Mouse (Mus musculus) right cerebral cortex, postnatal 4 days (tissue): ENCODE results near the gene Olfr285.

Source experiments
- DNase-seq: peaks from one replicate; pipeline ENCODE4 v3.0.0-alpha.2; 2022

Gene Olfr285

DNA sequence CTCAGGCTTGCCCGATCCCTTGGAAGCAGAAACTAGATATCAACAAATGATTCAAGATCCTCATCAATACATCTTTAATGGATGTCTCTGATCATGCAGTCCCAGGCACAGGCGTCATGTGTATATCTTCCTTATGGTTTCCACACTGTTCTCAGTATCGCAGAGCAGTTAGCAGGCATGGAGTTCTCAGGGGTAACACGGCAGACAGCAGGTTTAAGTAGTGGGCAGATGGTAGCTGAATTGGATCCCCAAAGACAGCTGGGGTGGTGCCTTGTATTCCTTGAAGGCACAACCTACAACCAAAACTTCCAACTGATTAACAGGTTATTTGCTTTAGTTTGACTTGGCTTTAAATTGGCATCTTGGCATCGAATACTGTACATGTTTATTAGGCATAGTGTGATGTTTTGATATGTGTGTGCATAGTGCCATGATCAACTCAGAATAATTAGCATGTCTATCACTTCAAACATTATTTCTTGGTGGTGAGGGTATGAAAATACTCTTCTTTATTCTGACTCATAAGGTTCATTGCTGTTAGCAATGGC, at the start of gene Olfr285:
Olfr285 (minus strand) TSS at position 177 of the 548 bp plus-strand sequence.
- no peak for DNase-seq

DNA sequence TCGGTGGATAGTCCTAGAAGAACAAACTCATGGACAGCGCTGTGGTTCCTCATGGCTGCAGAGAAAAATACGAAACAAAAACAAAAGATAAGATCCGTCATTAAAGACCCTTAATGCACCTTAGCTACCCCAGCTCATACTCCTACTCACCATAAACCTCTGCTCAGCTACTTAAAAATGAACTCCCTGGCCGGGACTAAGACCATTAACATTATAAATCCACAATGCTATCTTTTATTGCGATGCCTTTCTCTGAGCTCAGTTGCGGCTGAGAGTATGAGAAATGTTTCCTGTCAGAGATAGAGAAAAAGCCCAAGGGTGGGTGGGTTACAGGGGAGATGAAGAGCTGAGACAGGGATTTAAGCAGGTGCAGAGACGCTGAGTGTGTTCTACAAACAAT, 23.7 kb upstream of the Olfr285 start, which contains the start of gene Olfr284:
Olfr284 (minus strand) TSS at position 101 of the 400 bp plus-strand sequence.
- DNase-seq = no peak

DNA sequence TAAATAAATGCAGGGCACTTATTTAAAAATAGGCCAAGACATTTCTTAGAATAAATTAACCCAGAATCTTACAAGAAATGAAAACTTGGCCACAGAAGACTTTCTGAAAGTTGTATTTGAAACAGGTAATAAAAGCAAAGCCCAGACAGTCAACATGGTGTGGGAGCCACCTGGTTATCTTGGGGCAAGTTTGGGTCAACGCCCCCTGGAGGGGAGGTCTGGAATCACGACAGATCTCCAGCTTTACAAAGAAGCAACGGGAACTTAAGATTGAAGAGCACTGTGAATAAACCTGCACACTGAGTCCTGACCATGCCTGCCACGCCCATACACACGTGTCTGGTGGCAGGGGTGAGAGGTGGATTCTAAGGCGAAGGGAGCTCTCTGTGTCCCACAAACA, 1.4 kb downstream of the Olfr285 start:
- DNase-seq = no peak

DNA sequence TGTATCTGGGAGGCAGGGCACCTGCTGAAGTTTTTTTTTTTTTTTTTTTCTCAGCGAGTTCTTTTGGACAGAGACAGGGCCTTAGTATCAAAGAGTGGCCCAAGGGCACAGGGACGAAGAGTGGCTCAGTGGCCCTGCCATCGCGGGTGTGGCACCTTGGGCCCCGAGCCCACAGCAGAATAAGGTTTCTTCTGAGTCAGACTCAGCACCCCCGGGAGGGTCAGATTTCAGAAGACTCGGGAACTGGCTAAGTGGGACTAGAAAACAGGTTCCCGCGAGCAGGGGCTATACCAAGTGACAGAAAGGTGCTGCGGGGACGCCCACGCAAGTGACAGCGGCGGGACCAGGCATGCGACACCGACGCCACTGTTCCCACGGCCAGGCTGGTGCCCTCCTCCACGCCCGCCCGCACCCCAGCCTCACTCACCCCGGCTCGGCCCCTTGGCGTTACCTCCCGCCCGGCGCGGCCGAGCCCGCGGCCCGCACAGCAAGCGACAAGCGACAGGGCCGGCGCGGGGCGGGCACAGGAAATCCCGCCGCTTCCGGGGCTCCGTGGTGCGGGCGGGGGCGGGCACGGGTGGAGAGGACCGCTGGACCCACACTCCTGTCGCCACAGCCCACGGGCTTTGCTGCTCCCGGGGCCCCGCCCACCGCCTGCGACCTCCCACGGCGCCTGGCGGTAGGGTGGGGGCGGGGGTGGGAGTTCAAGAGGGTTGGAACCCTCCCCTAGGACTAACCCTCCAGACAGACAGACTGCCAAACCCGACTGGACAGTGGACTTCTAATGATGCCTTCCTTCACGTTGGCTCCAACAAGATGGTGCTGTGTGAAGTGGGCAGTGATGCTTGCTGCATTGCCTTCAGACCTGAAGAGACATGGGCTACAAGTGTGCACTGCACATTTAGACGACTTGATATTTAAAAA, 21.3 kb downstream of the Olfr285 start, which contains the start of gene Zfp641:
Zfp641 (minus strand) TSS at position 534 of the 924 bp plus-strand sequence.
- peak; percentile 71 for DNase-seq

DNA sequence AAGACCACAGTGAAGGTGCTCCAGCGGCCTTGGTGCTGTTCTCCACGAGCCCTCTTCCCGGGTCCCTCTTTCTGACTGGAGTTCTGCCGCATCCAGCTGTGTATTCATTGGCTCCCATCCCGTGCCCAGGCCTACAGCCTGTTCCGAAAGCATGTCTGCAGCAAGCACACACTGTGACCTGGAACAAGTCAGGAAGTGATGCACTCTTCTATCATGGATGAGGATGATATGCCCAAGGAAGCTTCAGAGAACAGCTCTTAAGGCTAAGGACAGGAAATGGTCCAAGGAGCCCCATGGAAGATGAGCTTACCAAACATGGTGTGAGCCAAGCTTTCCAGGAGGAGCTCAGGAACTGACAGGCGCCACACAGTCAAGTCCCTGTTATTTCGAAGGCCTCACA, 23.5 kb downstream of the Olfr285 start:
- no peak for DNase-seq

DNA sequence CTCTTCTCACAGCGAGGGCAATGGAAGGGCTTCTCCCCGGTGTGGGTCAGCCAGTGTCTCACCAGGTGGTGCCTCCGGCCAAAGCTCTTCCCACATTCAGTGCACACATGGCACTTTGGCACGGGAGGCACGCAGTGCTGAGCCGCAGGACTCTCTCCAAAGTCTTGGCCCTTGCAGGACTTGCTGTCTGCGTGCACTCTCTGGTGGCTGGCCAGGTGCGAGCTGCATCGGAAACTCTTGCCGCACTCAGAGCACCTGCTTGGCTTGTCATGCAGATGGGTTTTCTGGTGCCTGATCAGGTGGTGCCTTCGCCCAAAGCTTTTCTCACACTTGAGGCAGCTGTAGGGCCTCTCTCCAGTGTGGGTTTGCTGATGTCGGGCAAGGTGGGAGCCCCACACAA, 28.6 kb downstream of the Olfr285 start:
- no peak for DNase-seq

DNA sequence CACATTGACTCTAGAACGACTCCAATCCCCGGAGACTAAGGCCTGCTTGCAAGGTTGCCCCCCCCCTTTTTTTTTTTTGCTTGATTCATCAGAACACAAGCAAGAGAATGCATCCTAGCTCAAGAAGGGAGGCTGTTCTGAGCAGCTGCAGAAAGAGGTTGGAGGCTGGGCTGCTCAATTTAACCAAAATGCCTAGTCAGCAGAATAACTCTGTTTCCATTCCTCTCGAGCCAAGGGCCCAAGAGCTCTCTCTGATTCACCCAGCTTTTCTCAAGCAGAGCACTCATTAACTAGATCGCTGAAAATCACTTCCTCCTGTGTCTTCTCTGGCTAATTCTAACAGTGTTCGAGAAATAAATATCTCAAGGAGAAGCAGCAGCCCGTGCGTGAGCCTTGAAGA, 30.7 kb downstream of the Olfr285 start:
- DNase-seq = no peak
